Mouse (Mus musculus) gastrocnemius, postnatal 25 days (tissue): ENCODE results near the gene Mapk14. TPM values are rescaled to one million over a fixed set of nuclear protein-coding genes. Genes with fewer than 3 reads are reported as not detected.
A peak's percentile ranks its signal among the peaks of the same experiment; 100 is the strongest.
"Not testable (repeated sequence)": the region's sequence is repeated elsewhere in the genome, so short reads cannot be mapped to it uniquely, and the experiment has no call there.

Experiments used
- DNase-seq: peaks from one replicate; pipeline ENCODE4 v3.0.0; 2022
- total RNA-seq, 2 experiments: library from RNA; stranded (reverse); gene quantifications; 1 replicate in 1 of 2; 2 replicates in 1 of 2; pipeline ENCODE4 v1.2.3; 2021

The Mapk14 gene
- total RNA-seq, 2 experiments from 2014 or later = 68.0 to 81.3 TPM

GRCm38 (mm10) chr17:28697290-28698195, 6.4 kb downstream of the Mapk14 start:
- DNase-seq = peak; percentile 31

DNA sequence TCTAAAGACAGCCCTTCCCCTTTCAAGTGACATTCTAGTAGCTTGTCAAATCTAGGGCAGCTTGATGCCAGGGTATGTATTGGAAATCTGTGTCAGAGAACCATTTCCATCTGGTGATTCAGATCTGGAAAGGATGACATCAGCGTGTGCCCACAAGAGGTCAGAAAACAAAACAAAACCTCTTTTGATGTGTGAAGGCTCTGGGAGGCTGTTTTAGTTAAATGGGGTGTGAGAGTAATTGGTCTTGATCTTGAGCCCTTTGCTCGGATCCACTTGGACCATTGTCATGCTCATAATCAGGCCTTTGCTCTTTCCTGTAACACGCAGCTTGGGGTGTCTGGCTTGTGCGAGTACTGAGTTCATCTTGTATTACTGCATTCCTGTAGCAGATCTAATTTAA, 7.1 kb downstream of the Mapk14 start:
- DNase-seq = no peak

- DNase-seq = no peak
Measured at GRCm38 (mm10) chr17:28698672-28699071, 7.5 kb downstream of the Mapk14 start.

DNA sequence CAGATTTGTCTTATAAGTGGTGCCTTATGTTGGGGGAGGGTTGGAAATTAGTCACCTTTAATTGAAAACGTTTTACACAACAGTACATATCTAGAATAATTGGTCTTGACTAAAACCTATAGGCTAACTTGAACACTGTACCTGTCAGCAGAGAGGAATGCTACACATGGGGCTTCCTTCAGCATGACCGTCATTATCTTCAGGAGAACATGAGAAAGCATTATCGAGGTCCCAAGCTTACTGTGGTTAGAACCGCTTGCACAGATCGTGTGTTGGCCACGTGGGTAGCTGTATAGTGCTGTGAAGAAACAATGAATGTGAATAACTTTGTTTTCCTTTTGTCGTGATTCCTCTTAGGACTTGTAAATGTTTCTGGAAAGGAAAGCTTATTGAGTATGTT, 8.7 kb downstream of the Mapk14 start:
- DNase-seq = no peak

GRCm38 (mm10) chr17:28701171-28701570, 10.0 kb downstream of the Mapk14 start:
- no peak for DNase-seq

DNA sequence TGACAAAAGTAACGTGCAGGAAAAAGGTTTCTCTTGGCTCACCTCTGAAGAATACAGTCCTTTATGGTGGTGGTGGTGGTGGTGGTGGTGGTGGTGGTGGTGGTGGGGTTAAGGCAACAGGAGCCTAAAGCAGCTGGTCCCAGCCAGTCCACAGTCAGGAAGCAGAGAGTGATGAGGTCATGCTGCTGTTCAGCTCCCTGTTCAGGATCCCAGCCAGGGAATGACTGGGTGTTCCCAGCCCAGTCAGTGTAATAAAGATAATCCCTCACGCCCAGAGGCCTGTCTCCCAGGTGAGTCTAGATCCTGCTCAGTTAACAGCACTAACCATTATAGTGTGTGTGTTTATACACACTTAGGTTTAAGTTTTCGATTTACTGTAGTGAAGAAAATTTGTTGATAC, 10.6 kb downstream of the Mapk14 start:
- no peak for DNase-seq

GRCm38 (mm10) chr17:28702646-28703045, 11.5 kb downstream of the Mapk14 start:
- no peak for DNase-seq

DNA sequence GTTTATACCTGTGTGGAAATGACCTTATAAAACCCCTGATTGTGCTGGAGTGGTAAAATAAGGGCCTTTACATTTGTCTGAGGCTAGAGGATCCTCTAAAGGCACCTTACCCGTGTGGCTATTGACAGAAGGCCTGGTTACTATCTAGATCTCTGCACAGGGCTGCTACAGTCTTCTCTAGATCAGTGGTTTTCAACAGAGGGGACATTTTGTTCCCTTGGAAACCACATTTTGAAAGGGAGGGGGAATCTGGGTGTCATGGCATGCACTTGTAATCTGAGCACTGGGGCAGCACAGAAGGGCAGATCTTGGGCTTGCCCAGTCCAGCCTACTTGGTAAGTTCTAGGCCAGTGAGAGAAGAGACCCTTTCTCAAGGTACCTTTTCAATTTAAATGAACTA, 15.6 kb downstream of the Mapk14 start:
- peak; percentile 34 for DNase-seq

DNA sequence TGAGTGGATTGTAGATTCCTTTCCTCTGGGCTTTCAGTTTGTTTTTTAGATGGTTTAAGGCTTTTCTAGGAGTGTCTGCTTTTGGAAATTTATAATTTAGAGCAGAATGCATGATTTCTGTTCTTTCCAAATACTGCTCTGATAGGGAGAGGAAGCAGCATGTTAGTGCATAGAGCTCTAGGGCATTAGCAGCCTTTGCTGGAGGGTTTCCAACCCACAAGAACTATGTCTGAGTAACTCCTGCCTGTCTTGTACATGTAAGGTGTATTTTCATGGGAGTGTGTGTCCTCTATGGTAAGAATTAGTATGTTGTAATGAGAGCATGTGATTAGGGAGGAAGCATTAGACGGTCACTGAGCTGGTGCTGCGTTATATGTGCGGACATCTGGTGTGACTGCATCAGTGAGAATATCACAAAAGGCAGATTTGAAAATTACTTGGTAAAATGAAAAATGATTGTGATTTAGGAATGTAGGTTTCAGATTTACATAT, 16.1 kb downstream of the Mapk14 start:
- no peak for DNase-seq

DNA sequence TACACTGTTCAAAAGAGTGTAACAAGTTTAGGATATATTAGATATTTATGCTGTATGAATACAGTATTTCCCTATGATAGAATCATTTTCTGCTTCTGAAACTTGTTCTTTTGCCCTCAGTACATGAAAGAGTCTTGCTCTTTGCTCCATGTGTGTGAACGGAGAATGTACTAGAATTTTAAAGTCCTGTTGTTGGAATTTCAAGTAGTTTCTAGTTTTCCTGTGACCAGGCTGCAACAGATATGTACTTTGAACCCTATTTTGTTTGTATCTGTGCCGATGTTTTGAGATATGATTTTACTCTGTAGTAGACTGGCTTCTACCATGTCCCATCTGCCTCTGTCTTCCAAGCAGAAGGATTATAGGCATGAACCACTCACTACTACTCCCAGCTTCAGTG, 16.7 kb downstream of the Mapk14 start:
- no peak for DNase-seq

DNA sequence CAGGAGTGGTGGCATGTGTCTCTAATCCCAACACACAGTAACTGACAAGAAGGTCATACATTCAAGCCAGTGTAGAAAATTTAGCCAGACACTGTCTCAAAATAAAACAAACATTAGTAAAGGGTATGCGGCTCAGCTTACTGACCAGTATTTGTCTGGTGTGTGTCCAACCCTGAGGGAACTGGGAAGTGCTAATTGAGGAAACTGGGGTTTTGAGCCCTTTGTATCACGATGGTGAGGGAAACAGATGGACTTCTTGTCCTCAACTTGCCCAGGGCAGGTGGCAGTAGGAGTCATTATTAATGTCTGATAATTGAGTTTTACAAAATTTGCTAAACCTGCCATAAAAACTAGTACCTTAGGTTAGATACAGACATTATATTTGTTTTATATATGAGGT, 17.9 kb downstream of the Mapk14 start:
- DNase-seq = no peak

DNA sequence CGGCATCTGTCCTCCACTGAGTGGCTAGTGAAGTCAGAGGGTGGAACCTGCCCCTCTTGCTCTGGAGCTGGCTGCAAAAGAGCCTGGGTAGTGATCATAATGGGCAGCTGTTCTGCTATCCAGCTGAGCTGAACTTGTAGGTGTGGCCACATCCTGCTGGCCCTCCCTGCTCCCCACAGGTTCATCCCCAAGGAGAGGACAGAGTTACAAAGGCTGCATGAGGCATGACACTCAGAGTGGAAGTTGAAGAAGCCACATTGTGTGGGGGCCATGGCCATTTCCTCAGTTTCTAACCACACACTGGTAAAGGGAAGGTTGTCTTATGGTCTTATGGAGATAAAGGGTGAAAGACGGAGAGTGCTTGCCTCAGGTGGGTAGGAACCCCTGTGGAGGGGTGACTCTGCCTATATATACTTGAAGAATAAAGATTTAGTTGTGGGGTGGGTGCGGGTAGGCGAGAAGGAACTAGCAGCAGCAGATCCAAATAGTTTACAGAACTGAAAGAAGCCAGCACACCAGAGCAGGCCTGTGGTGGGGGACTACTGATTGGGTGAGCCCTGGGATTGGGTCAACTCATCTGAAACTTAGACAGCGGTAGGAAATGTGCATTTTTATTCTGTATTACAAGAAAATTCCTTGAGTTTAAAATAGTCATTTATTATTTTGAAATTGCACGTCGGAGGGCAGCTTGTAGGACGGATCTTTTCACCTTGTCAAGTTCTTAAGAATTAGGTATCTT, 18.6 kb downstream of the Mapk14 start:
- no peak for DNase-seq

- no peak for DNase-seq
Measured at GRCm38 (mm10) chr17:28710291-28710688, 19.2 kb downstream of the Mapk14 start.

DNA sequence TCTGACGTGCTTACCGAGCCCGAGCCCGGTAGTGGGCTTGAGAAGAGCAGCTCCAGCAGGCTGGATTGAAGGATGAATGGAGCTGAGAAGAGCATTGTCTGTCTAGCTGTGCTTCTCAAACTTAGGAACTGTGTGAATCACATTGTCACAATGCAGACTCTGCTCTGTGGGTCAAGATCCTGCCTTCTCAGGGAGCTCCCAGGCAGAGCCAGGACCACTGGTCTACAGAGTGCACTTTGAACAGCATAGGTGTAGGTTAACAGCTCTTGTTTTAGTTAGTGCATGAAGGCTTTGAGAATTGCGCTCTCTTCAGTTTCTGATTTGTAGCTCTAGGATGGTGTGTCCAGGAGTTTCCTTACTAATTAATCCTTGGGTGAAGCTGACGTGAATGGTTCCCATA, 20.1 kb downstream of the Mapk14 start:
- no peak for DNase-seq

DNA sequence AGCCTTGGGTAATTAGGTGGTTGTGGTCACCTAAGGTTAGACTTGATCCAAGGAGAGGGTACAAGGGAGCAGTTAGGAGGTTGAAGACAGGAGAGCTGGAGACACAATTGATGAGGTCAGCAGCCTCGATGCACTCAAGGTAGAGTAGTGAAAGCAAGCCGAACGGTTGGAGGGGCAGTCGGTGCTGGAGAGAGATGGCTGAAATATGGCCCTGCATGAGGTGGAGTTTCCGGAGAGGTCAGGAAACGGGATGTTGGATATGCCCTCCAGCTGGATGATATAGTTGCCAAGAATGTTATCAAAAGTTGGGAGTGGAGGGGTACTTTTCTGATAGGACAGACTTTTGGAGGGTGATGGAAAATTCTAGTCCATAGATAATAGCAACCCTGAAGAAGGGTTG, 21.2 kb downstream of the Mapk14 start:
- DNase-seq = no peak

- no peak for DNase-seq
Measured at GRCm38 (mm10) chr17:28714006-28714405, 22.9 kb downstream of the Mapk14 start.

- no peak for DNase-seq
Measured at GRCm38 (mm10) chr17:28715832-28716548, 24.9 kb downstream of the Mapk14 start.

- no peak for DNase-seq
Measured at GRCm38 (mm10) chr17:28717535-28717934, 26.4 kb downstream of the Mapk14 start.

GRCm38 (mm10) chr17:28725783-28726182, 34.7 kb downstream of the Mapk14 start, which contains the start of gene AC170998.1:
Gene AC170998.1 (plus strand): TSS chr17:28726083.
- no peak for DNase-seq

- not testable (repeated sequence) for DNase-seq
Measured at GRCm38 (mm10) chr17:28727511-28727910, 36.4 kb downstream of the Mapk14 start.

- no peak for DNase-seq
Measured at GRCm38 (mm10) chr17:28735317-28736105, 44.4 kb downstream of the Mapk14 start.

GRCm38 (mm10) chr17:28736486-28736885, 45.4 kb downstream of the Mapk14 start:
- DNase-seq = no peak
